Mouse (Mus musculus): ENCODE data around the gene Tmco4.
"Not testable (repeated sequence)": the region's sequence is repeated elsewhere in the genome, so short reads cannot be mapped to it uniquely, and the experiment has no call there.

The Tmco4 gene

GRCm38 (mm10) chr4:138973719-138974115 is 1.0 kb downstream of the Tmco4 start:
- no peak for DNase-seq (ENCODE audit: low spot score)

GRCm38 (mm10) chr4:138974540-138974939 is 1.9 kb downstream of the Tmco4 start:
- not testable (repeated sequence) for DNase-seq (ENCODE audit: low spot score)

DNA sequence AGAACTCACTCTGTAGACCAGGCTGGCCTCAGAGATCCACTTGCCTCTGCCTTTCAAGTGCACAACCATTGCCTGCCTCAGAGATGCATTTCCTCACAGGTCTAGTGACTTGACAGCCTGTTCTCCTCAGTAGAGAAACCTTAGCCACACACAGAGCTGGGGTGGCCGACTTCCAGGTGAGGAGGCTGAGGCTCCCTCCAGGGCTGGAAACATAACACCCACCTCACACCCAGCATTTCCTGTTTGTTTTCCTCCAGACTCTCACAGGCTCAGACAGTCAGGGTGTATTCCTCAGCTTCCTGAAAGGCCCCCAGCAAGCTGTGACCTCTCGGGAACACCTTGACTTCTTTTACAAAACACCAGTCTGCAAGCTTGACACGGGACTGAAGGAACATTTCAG is 2.5 kb downstream of the Tmco4 start:
- no peak for DNase-seq (ENCODE audit: low spot score)

GRCm38 (mm10) chr4:138976046-138976445 is 3.4 kb downstream of the Tmco4 start:
- no peak for DNase-seq (ENCODE audit: low spot score)

GRCm38 (mm10) chr4:138980021-138980420 is 7.3 kb downstream of the Tmco4 start:
- DNase-seq (ENCODE audit: low spot score) = no peak

- no peak for DNase-seq (ENCODE audit: low spot score)
Observed at GRCm38 (mm10) chr4:138980771-138981420, 8.2 kb downstream of the Tmco4 start.

DNA sequence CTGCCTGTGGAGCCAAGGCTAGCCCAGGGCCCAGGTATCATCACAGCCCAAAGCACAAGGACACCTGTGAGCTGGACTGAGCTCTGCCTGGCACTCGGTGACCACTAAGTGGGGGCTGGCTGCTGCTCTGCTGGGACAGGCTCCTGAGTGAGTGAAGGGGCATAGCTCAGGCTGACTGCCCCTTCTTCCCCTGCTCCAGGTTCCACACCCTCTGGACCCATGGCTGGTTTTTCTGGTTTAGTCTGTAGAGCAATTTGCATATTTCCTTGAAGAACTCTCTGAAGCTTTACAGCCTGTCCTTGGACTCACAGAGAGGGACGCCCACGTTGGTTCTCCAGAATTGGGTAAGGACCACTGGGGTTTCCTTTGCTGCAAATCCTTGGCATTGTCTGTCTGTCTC is 10.7 kb downstream of the Tmco4 start:
- DNase-seq (ENCODE audit: low spot score) = no peak

- DNase-seq (ENCODE audit: low spot score) = no peak
Observed at GRCm38 (mm10) chr4:138984744-138985143, 12.1 kb downstream of the Tmco4 start.

- no peak for DNase-seq (ENCODE audit: low spot score)
Observed at GRCm38 (mm10) chr4:138986280-138986679, 13.6 kb downstream of the Tmco4 start.

DNA sequence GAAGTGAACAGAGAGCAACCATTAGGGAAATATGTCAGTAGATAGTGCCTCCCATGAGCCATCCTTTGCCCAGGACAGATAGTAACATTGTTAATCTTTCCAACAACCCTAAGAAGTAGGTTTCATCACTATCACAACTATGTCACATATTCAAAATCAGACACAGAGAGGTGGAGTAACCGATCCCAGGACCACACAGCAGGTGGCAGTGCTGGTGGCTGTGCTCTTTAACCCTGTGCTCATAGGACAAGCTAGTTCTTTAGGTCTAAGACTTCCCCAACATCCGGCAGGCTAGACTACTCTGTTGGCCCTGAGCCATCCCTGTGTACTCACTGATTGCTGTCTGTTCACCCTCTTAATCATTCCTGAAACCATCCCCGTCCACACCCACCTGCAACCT is 21.7 kb downstream of the Tmco4 start:
- DNase-seq (ENCODE audit: low spot score) = no peak

GRCm38 (mm10) chr4:138996410-138996809 is 23.7 kb downstream of the Tmco4 start:
- peak; percentile 52 for DNase-seq (ENCODE audit: low spot score)

- DNase-seq (ENCODE audit: low spot score) = no peak
Observed at GRCm38 (mm10) chr4:138997121-138997520, 24.4 kb downstream of the Tmco4 start.

GRCm38 (mm10) chr4:138998611-138999010 is 25.9 kb downstream of the Tmco4 start:
- DNase-seq (ENCODE audit: low spot score) = no peak

DNA sequence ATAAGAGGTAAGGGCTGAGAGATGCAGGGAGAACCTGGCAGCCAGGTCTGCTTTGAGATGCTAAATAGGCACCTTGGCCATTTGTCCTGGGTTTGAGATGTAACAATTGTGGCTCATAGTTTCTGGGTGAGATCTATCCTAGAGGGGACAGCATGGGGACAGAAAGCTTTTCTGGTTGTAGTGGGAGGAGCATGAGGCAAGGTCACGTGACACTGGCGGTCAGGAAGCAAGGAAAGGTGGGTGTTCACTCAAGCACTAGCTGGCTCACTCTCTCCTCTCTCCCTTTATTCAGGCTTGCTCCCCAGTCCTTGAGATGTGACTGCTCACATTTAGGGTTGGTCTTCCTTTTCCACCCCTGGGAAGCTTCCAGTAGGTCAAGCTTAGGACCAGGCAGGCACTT is 28.3 kb downstream of the Tmco4 start:
- DNase-seq (ENCODE audit: low spot score) = no peak

DNA sequence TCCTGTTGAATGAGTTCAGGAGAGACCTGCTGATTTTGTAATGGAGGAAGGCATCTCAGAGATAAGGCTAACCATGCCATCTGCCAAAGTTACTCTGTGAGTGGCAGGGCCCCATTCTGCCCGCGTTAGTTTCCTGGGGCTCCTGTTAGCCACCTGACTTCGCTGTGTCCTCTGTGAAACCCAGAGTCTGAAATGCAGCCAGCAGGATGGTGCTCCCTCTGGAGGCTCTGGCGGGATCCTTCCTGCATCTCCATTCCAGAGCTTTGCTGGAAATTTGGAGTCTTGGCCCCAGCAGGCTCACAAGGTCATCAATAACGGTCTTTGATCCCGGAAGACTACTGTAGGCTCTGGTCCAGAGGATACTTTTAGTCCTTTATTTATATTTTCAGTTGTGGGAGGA is 28.7 kb downstream of the Tmco4 start:
- DNase-seq (ENCODE audit: low spot score) = no peak

- no peak for DNase-seq (ENCODE audit: low spot score)
Observed at GRCm38 (mm10) chr4:139004067-139004466, 31.4 kb downstream of the Tmco4 start.

DNA sequence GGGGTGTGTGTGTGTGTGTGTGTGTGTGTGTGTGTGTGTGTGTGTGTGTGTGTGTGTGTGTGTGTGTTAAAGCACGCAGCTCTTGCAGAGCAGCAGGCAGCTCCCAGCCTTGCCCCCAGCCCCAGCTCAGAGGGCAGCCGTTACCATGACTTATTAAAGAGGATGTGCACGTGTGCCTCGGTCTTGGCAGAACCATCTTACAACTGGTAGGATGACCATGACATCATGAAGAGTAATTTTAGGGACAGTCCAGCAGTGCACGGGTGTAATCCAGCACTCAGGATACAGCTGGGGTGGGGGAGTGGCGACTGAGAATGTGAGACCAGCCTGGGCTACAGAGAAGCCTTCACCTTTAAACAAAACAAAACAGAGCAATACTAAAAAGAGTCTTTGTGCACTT is 32.5 kb downstream of the Tmco4 start:
- no peak for DNase-seq (ENCODE audit: low spot score)

DNA sequence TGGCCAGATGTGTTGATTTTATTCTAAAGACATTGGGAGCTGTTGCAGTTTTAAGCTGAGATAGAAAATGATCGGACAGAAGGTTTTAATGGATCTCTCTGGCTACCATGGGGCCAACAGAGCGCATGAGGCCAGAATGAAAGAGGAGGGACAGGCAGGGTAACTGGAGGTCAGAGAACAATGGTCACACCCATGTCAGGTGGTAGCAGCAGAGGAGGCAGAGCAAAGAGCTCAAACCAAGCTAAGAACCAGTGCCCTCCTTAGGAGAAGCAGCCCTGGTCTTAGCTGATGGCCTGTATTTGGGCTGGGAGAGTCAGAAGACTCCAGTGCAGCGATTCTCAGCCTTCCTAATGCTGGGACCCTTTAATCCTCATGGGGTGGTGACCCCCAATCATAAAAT is 34.7 kb downstream of the Tmco4 start:
- DNase-seq (ENCODE audit: low spot score) = no peak

DNA sequence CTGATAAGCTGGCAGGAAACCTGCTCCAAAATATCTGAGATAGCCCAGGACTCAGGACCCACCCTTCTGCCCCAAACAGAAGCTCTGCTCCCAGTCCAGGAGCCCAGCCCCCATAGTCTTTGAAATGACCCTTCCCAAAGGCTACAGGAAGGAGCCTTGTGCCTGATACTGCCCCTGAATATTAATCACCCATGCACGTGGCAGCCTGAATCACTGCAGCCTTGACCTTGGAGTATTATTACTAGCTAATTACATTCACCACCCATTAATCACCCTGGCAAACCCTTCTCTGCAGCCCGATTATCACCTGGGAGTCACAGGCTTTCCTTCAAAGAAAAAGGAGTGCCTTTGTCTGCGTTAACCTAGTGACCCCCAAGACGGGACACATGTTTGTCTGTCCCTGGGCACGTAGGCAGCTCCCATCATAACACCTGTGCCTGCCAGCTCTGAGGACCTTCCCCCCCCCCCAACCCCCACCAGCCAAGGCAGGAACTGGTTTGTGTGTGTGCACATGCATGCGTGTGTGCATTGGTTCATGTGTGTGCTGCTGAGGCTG is 35.4 kb downstream of the Tmco4 start:
- DNase-seq (ENCODE audit: low spot score) = no peak

- no peak for DNase-seq (ENCODE audit: low spot score)
Observed at GRCm38 (mm10) chr4:139011201-139011702, 38.6 kb downstream of the Tmco4 start.

GRCm38 (mm10) chr4:139013281-139013680 is 40.6 kb downstream of the Tmco4 start:
- peak; percentile 74 for DNase-seq (ENCODE audit: low spot score)

DNA sequence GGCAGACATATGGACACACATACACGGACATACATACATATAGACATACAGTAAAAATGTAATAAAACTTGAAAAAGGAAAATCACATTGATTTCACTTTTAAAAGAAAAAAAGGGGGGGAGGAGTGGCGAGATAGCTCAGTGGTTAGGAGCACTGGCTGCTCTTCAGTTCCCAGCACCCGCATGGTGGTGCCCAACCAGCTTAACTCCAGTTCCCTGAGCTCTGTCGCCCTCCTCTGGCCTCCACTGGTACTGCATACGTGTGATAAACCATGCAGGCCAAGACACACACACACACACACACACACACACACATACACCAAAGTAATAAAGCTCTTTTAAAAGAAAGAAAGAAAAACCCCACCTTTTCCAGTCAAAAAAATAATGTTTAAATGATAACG is 42.1 kb downstream of the Tmco4 start:
- no peak for DNase-seq (ENCODE audit: low spot score)

DNA sequence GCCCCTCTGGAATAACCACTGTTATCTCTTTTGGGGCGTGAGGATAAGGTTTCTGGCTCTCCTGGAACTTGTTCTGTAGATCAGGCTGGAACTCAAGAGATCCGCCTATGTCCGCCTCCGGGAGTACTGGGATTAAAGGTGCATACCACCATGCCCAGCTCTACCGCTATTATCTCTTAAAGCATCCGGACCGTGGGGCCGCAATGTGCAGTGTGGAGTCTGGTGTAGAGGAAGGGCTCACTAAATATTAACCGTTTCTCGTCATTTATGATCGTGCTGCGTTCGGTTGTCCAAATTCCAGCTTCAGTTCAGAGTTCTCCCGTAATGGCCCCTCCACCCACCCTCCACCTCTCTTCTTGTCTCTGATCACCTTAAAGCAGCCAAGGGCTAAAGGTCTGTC is 45.7 kb downstream of the Tmco4 start:
- no peak for DNase-seq (ENCODE audit: low spot score)

DNA sequence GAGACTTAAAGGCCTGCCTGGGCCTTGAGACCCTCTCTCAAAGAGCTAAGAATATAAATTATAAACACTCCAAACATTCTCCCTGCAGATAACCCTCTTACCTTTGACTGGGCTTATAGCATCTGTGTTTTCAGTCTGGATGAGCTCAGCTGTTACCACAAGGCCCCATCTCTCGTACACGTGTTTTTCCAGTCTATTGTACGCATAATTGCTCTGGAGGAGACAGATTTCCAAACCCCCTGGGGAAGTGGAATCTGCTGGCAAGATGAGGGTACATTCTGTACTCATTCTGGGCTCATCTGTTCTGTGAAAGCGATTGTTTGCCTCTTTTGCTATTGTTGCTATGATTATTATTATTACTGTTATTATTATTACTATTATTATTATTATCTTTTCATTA is 46.3 kb downstream of the Tmco4 start:
- DNase-seq (ENCODE audit: low spot score) = no peak
